Mouse (Mus musculus): ENCODE data around the gene Farp2.
A peak's percentile ranks its signal among the peaks of the same experiment; 100 is the strongest.

Gene Farp2

GRCm38 (mm10) chr1:93563224-93563623 lies 51.3 kb downstream of the Farp2 start:
- DNase-seq (ENCODE audit: low spot score in 2 of 2), result no peak

DNA sequence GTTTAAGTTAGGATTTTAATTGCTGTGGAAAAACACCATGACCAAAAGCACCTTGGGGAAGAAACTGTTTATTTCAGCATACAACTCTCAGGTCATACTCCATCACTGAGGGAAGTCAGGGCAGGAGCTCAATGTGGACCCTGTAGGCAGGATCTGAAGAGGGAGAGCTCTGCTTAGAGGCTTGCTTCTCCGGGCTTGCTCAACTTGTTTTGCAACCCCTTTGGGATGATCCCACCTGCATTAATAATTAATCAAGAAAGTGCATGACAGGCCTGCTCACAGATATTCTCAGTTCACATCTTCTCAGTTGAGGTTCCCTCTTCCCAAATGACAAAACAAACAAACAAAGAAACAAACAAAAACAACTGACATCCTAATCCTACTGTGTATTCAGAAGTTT lies 51.8 kb downstream of the Farp2 start:
- no peak for DNase-seq (ENCODE audit: low spot score in 2 of 2)

DNA sequence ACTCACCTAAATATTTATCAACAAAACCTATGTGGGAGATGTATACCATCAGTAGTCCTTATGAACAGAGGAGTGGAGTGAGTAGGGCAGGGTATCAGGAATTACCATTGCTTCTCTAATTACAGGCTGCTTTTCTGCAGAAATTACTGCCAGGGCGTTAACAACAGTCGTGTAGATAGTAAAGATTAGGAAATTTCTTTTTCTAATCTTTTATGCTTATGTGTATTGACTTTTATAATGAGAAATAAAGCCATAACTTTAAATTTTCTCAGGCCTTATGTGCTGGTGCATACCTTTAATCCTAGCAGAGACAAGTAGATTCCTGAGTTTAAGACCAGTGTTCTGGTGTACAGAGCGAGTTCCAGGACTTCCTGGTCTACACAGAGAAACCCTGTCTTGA lies 52.9 kb downstream of the Farp2 start:
- no peak for DNase-seq (ENCODE audit: low spot score in 2 of 2)

DNA sequence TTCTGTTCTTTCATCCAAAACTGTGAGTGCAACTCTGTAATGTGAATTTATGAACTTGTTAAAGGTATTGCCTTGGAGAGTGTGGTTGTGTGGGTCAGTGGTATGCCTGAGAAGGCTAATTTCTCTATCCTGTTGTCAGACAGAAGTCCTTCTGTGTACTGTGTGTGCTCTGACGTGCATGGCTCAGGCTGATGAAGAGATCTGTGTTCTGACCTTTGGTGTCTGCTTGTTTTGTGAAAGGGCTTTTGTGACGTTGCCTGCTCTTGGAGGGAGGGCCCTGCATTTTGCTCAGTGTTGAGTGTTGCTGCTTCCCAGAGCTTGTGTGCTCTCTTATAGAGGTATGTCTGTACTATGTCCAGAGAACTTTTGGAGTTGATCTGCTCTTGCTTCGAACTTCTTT lies 55.1 kb downstream of the Farp2 start:
- DNase-seq (ENCODE audit: low spot score in 2 of 2), result no peak

GRCm38 (mm10) chr1:93567717-93568497 lies 56.0 kb downstream of the Farp2 start:
- DNase-seq (ENCODE audit: low spot score in 2 of 2), result no peak

- DNase-seq (ENCODE audit: low spot score in 2 of 2), result peak in 1 of 2 experiments; percentile 14
These were observed 65.2 kb downstream of the Farp2 start for GRCm38 (mm10) chr1:93577066-93577465.

DNA sequence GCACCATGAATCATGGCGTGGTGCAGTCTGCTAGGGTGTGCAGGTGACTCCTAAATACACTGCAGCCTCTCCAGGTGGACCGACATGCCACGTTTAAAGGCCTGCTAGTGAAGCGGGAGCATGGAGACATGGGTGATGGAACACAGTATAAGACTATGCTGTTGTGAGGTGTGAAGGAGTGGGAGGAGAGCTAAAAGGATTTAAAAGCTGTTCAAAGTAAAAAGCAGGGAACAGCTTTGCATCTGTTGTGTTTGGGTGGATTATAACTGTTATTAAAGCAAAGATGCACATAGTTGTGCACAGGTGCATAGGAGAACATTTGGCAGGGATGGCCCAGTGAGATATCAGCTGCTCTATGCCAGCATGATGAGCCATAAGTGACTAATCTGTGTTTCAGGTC lies 66.0 kb downstream of the Farp2 start:
- peak; percentile 39 to 46 for DNase-seq (ENCODE audit: low spot score in 2 of 2)

GRCm38 (mm10) chr1:93581545-93581944 lies 69.7 kb downstream of the Farp2 start:
- DNase-seq (ENCODE audit: low spot score in 2 of 2), result no peak

DNA sequence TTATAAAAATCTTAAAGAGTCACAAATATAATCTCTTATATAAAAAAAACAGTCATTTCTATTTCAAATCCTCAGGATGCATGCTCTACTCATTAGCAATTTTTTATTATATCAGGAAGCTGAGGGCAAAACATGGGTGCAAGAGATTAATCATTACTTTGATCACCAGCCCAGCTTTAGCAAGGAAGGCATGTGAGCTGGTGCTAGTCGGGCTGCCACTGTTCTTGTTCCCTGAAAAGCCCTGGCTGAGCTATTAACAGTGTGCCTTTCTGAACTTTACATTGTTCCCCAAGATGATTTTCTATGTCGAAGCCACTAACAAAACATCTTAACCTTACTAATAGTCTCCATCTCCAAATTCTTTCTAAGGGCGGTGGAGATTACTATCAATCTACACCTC lies 76.5 kb downstream of the Farp2 start:
- DNase-seq (ENCODE audit: low spot score in 2 of 2), result no peak

DNA sequence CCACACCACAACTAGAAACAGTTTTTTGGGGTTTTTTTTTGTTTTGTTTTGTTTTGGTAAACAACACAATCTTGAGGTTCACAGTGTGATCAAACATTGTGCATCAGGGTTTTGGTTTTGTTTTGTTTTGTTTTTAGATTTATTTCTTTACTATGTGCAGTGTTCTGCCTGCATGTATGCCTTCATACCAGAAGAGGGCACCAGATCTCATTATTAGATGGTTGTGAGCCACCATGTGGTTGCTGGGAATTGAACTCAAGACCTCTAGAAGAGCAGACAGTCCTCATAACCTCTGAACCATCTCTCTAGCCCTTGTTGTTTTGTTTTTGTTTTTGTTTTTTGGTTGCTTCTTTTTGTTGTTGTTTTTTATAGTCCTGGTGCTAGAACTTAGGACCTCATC lies 82.1 kb downstream of the Farp2 start:
- DNase-seq (ENCODE audit: low spot score in 2 of 2), result no peak

DNA sequence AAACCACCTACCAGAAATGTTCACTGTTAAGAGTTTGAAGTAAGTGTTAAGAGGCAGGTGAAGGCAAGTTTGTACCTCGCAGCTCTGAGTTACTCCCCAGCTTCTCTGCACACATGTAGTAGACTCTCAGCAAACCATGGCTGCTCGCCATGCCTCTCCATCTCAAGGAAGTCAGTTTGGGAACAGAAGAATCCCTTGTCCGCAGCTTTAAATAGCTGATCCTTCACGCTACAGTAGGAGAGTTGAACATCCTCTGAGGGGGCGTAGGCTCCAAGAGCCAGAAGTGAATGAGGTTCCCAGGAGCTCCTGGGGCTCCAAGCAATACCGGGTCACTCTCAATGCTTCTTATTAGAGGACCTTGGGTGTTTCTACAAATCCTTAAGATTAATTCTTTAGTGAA lies 84.0 kb downstream of the Farp2 start:
- no peak for DNase-seq (ENCODE audit: low spot score in 2 of 2)

DNA sequence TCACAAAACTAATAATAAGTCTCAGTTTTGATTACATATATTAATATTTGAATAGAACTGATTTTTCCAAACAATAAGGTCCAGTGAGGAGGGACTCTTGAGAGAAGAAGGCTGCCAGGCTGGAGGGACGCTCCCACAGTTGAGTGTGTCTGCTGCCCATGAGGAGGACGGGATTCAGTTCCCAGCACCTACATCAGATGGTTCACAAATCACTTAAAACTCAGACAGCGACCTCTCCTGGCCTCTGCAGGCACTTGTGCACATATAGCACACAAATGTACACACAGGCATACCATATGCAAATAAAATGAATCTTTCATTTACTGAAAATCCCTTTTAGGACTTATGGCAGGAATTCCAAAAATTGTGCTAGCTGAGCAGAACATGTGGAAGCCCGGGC lies 91.0 kb downstream of the Farp2 start:
- no peak for DNase-seq (ENCODE audit: low spot score in 2 of 2)

- DNase-seq (ENCODE audit: low spot score in 2 of 2), result no peak
These were observed 92.0 kb downstream of the Farp2 start for GRCm38 (mm10) chr1:93603921-93604320.

DNA sequence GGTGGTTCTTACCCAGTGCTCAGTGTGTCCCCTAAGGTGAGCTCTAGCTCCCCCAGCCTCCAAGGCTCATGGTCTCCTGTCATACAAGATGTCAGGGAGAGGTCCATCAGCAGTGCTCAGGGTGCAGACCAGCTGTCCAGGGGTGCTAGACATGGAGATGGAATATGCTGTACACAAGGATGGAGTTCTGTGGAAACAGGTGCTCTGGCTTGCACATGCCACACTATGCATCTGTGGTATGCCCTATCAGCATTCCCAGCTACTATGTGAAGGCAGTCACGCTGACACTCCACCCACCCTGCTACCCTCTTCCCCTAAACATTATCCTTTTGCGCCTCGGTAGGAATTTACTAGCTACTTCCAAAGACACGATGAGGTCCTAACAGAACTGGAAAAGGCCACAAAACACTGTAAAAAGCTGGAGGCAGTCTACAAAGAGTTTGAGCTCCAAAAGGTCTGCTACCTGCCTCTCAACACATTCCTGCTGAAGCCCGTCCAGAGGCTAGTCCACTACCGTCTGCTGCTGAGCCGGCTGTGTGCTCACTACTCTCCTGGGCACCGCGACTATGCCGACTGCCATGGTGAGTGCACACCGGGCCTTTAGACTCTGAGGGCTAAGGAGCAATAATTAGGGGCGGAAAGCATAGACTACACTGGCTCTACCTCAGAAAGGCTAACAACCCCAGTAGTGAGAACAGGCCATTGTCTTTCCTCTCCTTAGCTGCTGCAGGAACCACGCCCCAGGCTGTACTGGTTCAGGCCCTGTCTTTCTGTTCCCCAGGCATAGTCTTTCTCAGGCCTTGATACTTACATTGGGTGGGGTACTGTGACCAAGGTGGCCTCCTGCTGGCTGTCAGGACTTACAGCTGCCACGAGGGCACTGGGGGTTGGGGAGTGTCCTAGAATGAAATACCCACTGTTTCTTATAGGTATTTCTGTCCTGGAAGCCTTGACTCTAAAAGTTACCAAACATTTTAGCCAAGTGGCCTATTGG lies 95.5 kb downstream of the Farp2 start:
- no peak for DNase-seq (ENCODE audit: low spot score in 2 of 2)

DNA sequence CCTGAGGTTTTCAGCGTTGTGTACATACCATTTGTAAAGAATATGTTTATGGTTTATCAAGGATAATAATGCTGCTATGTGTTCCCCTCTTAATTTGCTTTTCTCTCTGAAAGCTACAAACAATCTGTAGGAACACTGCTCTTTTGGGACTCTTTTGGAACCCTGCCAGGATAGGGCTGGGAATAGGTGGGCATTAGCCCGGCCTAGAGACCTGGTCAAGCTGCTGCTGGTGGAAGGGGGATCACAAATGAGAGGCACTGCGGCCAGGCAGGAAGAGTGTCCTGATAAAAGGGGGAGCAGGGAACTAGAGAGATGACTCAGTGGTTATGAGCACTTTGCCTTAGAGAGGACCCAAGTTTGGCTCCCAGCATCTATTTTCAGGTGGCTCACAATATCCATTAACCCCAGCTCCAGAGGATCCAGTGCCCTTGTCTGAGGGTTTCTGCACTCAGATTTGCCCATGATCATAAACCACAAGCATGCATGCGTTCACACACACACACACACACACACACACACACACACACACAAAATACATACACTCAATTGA lies 96.9 kb downstream of the Farp2 start:
- no peak for DNase-seq (ENCODE audit: low spot score in 2 of 2)

GRCm38 (mm10) chr1:93609762-93610161 lies 97.9 kb downstream of the Farp2 start:
- no peak for DNase-seq (ENCODE audit: low spot score in 2 of 2)

GRCm38 (mm10) chr1:93618059-93618748 lies 106.3 kb downstream of the Farp2 start:
- no peak for DNase-seq (ENCODE audit: low spot score in 2 of 2)

DNA sequence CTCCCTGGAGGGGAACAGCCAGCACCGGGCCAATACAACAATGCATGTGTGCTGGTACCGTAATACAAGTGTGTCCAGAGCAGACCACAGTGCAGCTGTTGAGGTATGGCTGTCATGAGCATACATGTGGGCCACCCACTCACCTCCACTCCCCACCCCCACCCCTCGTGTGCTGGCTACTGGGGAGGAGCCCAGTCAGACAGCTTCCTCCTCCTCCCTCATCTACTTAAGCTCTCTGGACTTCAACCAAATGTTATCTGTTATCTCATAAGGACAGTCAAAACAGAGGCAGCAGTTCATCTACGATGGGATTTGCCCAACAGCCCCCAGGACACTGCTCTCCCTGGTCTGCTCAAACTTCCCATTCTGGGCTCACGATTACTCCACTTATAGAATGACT lies 107.1 kb downstream of the Farp2 start:
- DNase-seq (ENCODE audit: low spot score in 2 of 2), result no peak

GRCm38 (mm10) chr1:93624502-93624901 lies 112.6 kb downstream of the Farp2 start:
- DNase-seq (ENCODE audit: low spot score in 2 of 2), result no peak

DNA sequence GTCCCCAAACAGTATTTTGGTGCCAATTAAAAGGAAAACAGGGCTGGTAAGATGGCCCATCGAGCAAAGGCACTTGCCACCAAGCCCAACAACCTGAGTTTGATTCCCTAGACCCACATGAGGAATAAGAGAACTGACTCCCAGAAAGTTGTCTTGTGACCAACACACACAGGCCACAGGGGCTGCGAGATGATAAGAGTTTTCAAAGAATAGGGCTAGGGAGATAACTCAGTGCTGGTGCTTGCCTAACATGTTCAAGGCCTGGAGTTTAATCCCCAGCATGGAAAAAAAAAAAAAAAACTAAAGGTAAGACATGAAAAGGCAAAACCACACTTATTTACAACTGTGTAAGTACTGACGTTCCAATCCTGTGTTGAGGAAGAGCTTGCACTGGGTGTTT lies 118.9 kb downstream of the Farp2 start:
- DNase-seq (ENCODE audit: low spot score in 2 of 2), result no peak

- no peak for DNase-seq (ENCODE audit: low spot score in 2 of 2)
These were observed 120.8 kb downstream of the Farp2 start for GRCm38 (mm10) chr1:93632723-93633122.

- DNase-seq (ENCODE audit: low spot score in 2 of 2), result peak; percentile 56 to 59
These were observed 122.6 kb downstream of the Farp2 start for GRCm38 (mm10) chr1:93634481-93634891.
